Mouse (Mus musculus) right cerebral cortex, postnatal 10 days (tissue): ENCODE measurements around the gene Per1.

Experiments
- DNase-seq, 2 experiments: peaks; one replicate each; pipeline ENCODE4 v3.0.0; 2021; ENCODE audit warnings: low spot score in 2 of 2

The Per1 gene

GRCm38 (mm10) chr11:69080855-69081222 lies 14.2 kb upstream of the Per1 start:
- no peak for DNase-seq

- DNase-seq: no peak
These were observed 13.4 kb upstream of the Per1 start for GRCm38 (mm10) chr11:69081613-69082012.

- no peak for DNase-seq
These were observed 9.4 kb upstream of the Per1 start for GRCm38 (mm10) chr11:69085608-69086007.

GRCm38 (mm10) chr11:69086390-69086789 lies 8.6 kb upstream of the Per1 start:
- DNase-seq: peak; percentile 59 to 60

GRCm38 (mm10) chr11:69087082-69087481 lies 7.9 kb upstream of the Per1 start:
- DNase-seq: peak; percentile 35 to 47

GRCm38 (mm10) chr11:69087597-69087996 lies 7.4 kb upstream of the Per1 start:
- peak in 1 of 2 experiments; percentile 38 for DNase-seq

GRCm38 (mm10) chr11:69088103-69088855 lies 6.7 kb upstream of the Per1 start, which contains the start of gene Vamp2:
Gene Vamp2, plus strand, starts transcription at chr11:69088490.
- DNase-seq: peak; percentile 96

- DNase-seq: peak in 1 of 2 experiments; percentile 45
These were observed 6.0 kb upstream of the Per1 start for GRCm38 (mm10) chr11:69088856-69089615.

- peak in 1 of 2 experiments; percentile 61 for DNase-seq
These were observed 5.3 kb upstream of the Per1 start for GRCm38 (mm10) chr11:69089616-69090290.

- peak in 1 of 2 experiments; percentile 35 for DNase-seq
These were observed 4.7 kb upstream of the Per1 start for GRCm38 (mm10) chr11:69090367-69090766.

GRCm38 (mm10) chr11:69091566-69092385 lies 3.2 kb upstream of the Per1 start:
- peak in 1 of 2 experiments; percentile 25 for DNase-seq

- DNase-seq: peak; percentile 79 to 83
These were observed 2.6 kb upstream of the Per1 start for GRCm38 (mm10) chr11:69092386-69092751.

- DNase-seq: peak in 1 of 2 experiments; percentile 27
These were observed 2.1 kb upstream of the Per1 start for GRCm38 (mm10) chr11:69092871-69093270.

GRCm38 (mm10) chr11:69093856-69094255 lies 1.2 kb upstream of the Per1 start:
- DNase-seq: peak in 1 of 2 experiments; percentile 31

- peak in 1 of 2 experiments; percentile 51 for DNase-seq
These were observed 654 bp downstream of the Per1 start for GRCm38 (mm10) chr11:69095511-69096231.

GRCm38 (mm10) chr11:69096360-69096986 lies 1.5 kb downstream of the Per1 start:
- no peak for DNase-seq

GRCm38 (mm10) chr11:69096987-69097900 lies 2.2 kb downstream of the Per1 start:
- peak; percentile 97 to 98 for DNase-seq

- DNase-seq: peak in 1 of 2 experiments; percentile 45
These were observed 3.2 kb downstream of the Per1 start for GRCm38 (mm10) chr11:69098039-69098761.

- peak; percentile 97 for DNase-seq
These were observed 3.7 kb downstream of the Per1 start for GRCm38 (mm10) chr11:69098762-69099091.
